Mouse (Mus musculus) E14TG2a.4 (cell line): ENCODE data around the gene Gm14781.
"Not testable (repeated sequence)": the region's sequence is repeated elsewhere in the genome, so short reads cannot be mapped to it uniquely, and the experiment has no call there.

Source experiments
- H3K27me3 ChIP-seq: 2 replicates; pipeline ENCODE4 v1.6.1; 2014; ENCODE audit warnings: low read length, control low read depth; ENCODE audit not compliant: insufficient read depth
- H3K36me3 ChIP-seq: 2 replicates; pipeline ENCODE4 v1.6.1; 2014; ENCODE audit warnings: low read length, control low read depth; ENCODE audit not compliant: insufficient read depth
- H3K4me1 ChIP-seq: replicated peaks from 2 replicates; pipeline ENCODE4 v1.6.1; 2014; ENCODE audit warnings: low read depth, low read length, control low read depth
- H3K4me3 ChIP-seq: replicated peaks from 2 replicates; pipeline ENCODE4 v1.5.1; 2014; ENCODE audit warnings: mild to moderate bottlenecking, low read length
- H3K9me3 ChIP-seq: 2 replicates; pipeline ENCODE4 v1.6.1; 2014; ENCODE audit warnings: low read length, control low read depth

The Gm14781 gene

GRCm38 (mm10) chrX:91631894-91632293 is at the start of gene Gm14781:
Gene Gm14781 (plus strand): TSS chrX:91632194.
- not testable (repeated sequence) for H3K9me3 ChIP-seq, H3K36me3 ChIP-seq, H3K4me3 ChIP-seq, H3K27me3 ChIP-seq, H3K4me1 ChIP-seq

GRCm38 (mm10) chrX:91654964-91655575 is 23.1 kb downstream of the Gm14781 start:
- H3K4me3 ChIP-seq, H3K4me1 ChIP-seq, H3K27me3 ChIP-seq, H3K9me3 ChIP-seq, H3K36me3 ChIP-seq: not testable (repeated sequence)
